Mouse (Mus musculus) T-cell, adult 2 months (primary cell): Measurements from ENCODE around the gene Stub1.
"Not testable (repeated sequence)": the region's sequence is repeated elsewhere in the genome, so short reads cannot be mapped to it uniquely, and the experiment has no call there.

ENCODE experiments used
- DNase-seq: peaks from one replicate; pipeline ENCODE4 v3.0.0; 2022; ENCODE audit warnings: low spot score

Gene Stub1

DNA sequence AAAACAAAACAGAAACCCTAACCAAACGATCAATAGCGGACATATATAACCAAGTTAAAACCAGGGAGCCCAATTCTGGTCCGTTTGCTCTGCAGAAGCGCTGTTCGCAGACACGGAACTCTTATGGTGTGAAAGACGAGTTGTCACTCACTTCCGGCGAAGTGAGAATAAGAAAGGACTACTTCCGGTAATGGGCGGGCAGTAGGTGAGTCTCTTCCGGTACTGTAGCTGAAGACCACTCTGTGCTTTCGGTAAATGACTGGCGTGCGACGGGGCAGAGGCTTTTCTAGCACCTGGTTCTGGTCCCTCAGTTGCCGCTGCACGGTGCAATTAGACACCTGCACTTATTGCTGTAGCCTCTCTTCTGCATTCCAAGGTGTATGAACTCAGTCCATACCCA, 9.8 kb downstream of the Stub1 start, which contains the start of gene Wdr24:
Gene Wdr24, plus strand, starts transcription at position 176 of the 400 bp plus-strand sequence.
- peak; percentile 82 for DNase-seq

DNA sequence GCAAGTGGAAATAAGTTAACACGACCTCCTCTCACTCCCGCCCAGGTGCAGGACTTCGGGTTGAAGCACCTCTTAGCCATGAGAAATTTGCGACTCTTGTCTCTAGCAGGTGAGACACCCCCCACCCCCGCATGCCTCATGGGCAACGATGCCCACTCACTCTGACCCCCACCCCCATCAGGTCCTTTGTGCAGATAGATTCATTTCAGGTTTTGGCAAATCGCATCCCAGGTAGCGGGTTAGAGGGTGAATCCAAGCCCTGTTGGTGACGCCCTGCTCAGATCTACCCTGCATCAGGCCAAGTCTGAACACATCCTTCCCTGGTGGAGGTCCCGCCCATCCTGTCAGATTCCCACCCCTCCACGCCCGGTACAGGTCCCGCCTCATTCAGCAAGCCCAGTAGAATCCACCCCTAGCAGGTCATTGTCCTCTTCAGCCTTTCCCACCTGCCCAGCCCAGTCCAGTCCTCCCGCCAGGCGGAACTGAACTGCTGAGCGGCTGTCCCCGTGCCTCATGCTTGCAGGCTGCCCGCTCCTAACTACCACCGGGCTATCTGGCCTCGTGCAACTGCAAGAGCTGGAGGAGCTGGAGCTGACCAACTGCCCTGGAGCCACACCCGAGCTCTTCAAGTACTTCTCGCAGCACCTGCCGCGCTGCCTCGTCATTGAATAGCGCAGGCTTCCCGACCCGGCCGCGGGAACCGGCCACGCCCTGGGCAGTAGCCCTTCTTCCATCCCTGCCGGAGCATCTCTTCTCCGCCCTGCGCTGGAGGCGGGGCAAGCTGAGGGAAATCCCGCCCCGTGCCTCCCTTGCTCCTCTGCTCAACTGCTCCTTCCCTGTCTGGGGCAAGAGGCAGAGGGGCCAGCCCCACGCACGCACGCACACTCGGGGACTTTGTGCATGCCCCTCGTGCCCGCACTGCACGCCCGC, 14.1 kb downstream of the Stub1 start:
- DNase-seq: no peak

DNA sequence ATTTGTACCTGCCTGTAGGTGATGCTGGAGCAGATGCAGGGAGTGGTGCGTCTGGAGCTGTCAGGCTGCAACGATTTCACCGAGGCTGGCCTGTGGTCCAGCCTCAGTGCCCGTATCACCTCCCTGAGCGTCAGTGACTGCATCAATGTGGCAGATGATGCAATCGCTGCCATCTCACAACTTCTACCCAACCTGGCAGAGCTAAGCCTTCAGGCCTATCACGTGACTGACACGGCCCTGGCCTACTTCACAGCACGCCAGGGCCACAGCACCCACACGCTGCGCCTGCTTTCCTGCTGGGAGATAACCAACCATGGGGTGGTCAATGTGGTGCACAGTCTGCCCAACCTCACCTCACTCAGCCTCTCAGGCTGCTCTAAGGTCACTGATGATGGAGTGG, 15.5 kb downstream of the Stub1 start:
- no peak for DNase-seq

DNA sequence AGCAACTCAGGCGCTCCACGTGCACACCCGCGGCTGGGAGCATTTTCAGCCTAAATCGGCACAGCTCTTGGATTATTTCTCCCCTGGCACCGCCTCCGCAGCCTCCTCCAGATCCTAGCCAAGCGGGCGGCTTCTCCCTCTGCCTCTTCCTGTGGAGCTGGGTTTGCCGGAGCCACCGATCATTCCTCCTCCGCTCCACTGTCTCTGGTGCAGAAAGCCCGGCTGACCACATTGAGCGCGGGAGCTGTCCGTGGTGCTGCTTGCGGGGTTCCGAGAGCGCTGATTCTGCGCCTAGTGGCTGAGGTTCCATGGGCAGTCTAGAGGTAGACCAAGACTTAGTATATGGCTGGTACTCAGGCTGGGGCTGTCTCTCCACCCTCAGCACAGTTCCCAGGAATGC, 19.7 kb downstream of the Stub1 start:
- DNase-seq: peak; percentile 69

DNA sequence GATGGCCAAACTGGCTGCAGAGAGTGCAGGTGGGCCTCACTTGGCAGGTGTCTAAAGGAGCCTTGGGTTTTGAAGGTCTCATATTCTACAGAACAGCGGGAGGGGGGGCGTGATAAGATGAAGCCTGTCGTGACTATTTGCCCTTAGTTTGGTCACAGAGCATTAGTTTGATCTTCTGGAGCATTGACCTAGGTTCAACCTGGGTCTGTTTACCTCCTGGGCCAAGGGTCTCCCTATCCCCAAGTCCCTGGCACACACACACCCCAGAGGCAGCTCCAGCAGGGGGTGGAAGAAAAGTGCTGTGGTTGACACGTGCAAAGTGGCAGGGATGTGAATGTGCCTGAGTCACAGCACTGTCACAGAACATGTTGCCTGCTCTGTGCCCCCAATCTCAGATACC, 22.3 kb downstream of the Stub1 start:
- DNase-seq: no peak

DNA sequence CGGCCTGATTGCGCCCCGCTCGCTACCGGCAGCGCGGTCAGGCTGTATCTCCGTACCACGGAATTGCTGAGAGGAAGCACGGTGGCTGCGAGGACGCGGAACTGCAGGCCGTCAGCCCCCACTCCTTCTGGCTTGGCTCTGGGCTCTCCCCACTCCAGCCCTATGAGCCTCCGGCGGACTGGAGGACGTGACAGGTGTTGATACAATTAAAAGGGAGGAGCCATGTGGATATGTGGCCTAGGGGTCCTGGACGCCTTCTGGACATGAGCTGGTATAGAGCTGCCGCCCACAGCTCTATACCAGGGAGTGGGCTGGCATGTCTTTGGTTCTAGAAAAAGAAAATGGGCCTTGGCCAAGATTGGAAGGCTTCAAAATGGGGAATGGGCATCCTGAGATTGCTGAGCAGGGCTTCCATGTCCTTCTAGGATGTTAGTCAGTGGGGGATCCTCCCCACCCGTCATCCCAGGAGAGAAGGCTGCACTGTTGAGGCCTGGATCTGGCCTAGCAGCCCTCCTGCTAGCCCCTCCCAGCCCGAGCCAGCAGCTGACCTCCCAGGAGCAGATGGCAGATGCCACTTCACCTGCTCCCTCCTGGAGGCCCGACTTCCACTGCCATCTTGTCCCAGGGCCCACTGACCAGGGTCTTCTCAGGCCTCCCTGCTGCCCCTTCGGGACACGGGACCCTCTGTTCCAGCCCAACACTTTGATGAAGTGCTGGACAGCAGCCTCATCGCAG, 23.4 kb downstream of the Stub1 start:
- DNase-seq: no peak

DNA sequence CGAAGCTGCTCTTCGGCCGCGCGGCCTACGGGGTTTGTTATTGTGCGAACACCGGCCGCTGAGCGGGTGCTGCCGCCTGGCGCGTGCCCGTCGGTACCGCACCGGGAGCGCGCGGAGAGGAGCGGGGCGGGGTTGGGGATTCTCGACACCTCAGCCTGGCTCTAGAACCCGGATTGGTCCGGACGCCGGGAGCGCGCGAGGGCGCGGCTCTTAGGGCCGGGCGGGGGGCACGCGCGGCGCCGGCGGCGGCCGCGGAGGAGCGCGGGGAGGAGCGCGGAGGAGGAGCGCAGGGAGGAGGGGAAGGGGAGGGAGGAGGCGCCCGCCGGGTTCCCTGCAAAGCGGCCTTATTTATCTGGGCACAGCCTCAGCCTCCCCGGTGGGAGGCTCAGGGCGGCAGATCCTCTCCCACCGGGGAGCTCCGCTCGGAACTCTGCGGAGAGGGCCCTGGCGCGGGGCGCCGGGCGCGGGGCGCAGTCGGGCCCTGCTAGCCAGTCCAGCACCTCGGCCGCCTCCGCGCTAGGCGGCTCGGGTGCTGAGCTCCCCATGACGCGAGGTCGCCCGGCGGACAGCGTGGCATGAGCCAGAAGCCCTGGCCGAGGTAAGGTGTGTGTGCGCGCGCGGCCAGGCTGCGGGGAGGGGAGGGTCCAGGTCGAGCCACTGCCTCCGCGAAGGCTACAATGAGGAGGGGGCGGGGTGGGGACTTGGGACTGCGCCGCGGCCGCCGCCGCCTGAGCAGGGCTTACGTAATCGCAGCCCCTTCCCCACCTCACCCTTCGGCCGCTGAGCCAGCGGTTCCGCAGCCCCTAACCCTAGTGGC, 24.2 kb downstream of the Stub1 start, which contains the start of gene Fbxl16:
Gene Fbxl16, plus strand, starts transcription at position 297 of the 817 bp plus-strand sequence.
- peak; percentile 23 for DNase-seq

DNA sequence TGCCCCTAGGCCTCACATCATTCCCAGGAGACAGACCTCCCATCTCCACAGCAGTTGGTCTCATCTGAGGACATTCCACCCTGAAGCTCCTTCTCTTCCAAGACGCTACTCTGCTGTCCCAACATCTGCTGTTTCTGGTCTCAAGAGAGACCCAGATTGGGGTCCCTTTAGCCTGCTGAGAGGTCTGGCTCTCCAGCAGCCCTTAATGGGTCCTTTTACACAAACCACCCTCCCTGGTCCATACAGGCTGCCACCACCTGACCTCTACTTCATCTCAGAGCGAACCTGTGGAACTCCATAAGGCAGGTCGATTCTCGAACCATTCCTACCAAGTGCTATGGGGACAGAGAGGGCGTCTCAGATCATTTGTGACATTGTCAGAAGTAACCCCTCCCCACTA, 25.2 kb downstream of the Stub1 start:
- no peak for DNase-seq

DNA sequence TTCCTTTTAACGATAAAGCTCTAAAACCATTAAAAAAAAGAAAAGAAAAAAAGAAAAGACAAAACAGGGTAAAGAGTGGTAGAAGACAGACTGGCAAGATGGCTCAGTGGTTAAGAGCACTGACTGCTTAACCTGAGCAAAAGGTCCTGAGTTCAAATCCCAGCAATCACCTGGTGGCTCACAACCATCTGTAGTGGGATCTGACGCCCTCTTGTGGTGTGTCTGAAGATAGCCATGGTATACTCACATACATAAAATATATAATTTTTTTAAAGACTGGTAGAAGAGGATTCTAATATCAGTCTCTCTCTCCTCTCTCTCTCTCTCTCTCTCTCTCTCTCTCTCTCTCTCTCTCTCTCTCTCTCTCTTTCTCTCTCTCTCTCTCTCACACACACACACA, 25.8 kb downstream of the Stub1 start:
- DNase-seq: not testable (repeated sequence)

DNA sequence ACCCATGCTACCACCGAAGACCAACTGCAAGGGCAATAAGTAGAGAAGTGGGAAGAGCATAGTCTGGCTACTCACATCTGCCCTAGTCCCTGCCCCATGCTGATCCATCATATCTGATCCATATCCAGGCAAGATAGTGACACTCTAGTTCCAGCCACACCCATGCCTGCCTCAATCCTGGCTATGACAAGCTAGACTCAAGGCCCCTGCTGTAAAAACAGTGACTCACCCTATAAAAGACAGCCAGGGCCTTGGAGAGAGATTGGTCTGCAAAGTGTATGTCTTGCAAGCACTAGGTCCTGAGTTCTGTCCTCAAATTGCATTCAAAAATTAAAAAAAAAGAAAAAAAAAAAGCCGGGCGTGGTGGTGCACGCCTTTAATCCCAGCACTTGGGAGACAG, 26.7 kb downstream of the Stub1 start:
- no peak for DNase-seq

DNA sequence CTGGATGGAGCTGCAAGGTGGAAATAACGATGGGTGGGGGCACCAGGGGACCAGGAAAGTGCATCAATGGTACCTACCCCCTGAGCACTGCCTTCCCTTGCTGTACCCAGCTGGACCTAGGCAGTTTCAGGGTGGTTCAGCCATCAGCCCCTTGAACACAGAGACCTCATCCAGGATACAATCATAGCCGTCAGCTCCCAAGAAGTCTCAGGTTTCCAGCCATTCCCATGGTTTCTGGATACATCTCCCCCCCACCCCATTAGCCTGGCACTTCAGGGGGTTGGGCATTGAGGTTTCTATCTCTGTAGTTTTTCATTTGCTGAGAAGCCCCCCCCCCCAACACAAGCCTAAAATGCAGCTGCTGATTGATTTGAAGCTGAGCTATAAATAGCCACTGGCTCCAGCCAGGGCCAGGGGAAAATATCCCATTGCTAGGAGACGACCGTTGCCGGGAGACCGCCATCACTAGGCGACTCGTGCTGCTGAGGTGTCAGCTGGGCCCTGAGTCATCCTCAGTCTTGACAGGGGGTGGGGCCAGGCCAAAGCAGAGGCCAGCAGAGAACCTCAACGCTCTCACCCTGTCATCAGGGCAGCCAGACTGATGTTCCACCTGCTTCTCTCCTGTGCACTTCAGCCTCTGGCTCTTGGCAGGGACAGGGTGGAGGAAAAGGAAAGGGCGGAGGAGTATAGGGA, 30.2 kb downstream of the Stub1 start:
- no peak for DNase-seq

DNA sequence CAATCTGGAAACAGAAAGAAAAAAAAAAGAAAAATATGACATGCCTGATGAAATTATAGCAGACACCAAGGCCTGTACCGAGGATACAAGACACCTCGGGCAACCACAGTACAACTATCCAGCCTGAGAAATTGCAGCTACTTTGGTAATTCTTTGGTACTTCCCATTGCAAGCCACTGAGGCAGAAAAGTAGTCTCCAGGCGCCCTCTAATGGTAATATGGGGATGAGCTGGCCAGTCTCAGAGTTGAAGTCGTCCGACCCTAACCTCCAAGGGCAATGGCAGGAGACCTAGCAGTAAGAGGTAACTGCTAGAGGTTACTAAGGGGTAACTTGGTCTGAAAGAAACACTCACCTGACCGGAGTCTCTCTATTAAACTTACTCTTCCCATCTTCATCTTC, 32.2 kb downstream of the Stub1 start:
- peak; percentile 82 for DNase-seq

DNA sequence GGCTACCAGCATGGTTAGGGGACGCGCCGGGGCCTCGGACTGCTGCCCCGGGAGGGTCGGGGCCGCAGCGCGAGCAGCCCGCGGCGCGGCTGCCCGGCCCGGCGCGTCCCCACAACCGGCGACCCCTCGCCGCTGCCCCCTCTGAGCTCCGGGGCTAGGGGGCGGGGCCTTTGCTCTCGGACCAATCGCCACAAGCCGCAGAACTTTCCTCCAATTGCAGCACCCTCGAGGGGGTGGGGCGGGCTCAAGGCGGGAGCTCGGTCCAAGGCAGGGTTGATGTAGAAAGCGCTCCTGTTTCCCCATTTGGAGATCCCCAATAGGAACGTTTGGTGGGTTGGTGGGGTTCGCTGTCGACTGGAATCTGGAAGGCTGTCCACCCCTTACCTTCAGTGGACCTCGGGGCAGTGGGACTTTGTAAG, 36.2 kb downstream of the Stub1 start, which contains the start of gene Metrn:
Gene Metrn, minus strand, starts transcription at position 186 of the 419 bp plus-strand sequence.
- peak; percentile 77 for DNase-seq

DNA sequence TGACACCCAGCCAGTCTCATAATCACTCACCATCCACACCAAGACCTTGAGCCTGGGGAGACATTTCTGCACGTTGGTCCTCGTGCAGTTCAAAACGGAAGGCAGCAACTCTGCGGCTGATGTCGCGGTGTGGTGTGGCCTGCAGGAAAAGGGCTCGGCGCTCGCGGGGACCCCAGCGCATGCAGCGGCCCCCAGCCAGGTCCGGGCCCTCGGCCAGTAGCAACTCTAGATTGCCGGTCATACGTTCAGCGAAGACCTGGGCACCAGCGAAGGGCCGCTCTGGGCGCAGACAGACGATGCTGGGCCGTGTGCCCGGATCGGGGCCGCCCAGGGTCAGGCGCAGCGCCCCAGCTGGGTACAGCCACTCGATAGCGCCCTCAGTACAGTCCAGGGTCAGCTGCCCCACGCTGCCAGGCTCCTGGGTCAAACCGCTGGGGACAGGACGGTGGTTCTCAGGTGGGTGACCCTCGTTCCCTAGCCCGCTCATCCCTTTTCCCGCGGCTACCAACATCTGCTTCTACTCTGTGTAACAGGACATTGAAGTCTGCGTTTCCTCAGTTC, 36.9 kb downstream of the Stub1 start:
- DNase-seq: no peak

DNA sequence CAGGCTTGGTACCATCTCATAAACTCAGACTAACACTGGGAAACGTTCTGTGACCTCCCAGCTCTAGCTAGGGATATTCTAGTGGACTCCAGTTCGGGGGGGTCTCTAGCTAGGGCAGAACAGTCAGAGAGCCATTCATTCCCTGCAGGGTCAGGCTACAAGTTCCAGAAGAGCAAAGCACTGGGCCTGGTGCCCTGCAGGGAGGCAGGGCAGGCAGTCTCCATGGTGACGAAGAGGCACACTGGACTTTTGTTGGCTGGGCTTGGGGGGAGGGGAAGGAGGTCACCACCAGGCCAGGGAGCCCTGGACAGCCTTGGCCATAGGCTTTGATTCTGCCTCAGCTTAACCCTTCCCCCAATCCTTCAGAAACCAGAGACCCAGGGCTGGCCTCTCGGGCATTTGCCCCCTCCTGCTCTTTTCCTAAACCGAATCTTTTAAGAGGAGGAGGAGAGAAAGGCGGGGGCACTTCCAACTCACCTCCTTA, 37.6 kb downstream of the Stub1 start, which contains the start of gene AC134908.4:
Gene AC134908.4, minus strand, starts transcription at position 51 of the 484 bp plus-strand sequence.
- DNase-seq: no peak

DNA sequence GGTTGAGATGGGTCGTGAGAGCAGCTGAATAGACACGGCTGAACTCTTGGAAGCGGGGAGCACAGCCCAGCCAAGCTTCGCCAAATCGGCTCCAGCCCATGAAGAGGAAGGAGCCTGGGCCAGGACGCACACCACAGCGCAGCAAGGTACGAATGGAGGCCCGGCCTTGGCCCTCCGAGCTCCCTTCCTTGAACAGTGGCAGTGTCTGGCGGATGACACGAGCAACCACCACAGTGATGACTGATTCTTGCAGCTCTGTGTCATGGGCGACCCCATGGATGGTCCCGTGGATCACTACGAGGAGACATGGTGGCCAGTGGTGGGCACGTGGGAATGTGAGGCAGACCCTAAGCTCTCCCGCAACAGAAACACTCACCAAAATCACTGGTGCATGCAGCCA, 38.2 kb downstream of the Stub1 start:
- no peak for DNase-seq

DNA sequence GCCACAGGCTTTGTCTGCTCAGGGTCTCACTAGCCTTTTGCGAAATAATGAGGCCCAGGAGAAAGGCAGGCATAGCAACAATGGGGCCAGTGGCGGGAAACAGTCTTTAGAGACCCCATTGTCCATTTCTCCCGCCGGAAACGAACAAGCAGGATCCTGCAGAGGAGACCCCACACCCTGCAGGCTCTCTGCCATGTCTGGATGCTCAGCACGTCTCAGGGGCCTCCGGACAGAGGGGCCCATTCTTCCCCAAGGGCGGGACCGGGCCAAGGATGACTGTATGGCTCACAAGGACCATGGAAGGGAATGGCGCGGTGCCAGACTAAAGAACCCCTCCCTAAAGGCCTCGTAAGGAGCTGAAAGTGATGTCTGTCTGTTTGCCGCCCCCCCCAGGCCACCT, 39.0 kb downstream of the Stub1 start:
- no peak for DNase-seq

DNA sequence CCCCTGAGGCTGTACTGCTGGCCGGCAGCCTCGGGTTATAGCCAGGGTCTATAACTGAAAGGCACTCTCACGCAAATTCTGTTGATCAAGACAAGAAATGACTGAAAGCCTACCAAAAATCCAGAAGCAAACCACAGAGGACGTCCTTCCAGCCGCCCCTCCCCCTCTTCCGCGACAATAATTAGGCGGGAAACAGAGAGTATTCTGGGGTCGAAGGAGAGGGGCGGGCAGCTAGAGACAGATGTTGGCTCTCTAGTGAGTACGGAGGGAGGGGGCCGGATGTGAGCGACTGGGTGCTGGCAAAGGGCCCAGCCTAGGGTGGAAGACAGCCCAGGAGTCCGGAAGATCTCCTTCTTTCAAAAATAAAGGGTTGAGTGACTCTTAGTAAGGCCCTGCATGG, 40.6 kb downstream of the Stub1 start, which contains the start of gene Fam173a:
Gene Fam173a, minus strand, starts transcription at position 287 of the 400 bp plus-strand sequence.
- DNase-seq: peak; percentile 83

DNA sequence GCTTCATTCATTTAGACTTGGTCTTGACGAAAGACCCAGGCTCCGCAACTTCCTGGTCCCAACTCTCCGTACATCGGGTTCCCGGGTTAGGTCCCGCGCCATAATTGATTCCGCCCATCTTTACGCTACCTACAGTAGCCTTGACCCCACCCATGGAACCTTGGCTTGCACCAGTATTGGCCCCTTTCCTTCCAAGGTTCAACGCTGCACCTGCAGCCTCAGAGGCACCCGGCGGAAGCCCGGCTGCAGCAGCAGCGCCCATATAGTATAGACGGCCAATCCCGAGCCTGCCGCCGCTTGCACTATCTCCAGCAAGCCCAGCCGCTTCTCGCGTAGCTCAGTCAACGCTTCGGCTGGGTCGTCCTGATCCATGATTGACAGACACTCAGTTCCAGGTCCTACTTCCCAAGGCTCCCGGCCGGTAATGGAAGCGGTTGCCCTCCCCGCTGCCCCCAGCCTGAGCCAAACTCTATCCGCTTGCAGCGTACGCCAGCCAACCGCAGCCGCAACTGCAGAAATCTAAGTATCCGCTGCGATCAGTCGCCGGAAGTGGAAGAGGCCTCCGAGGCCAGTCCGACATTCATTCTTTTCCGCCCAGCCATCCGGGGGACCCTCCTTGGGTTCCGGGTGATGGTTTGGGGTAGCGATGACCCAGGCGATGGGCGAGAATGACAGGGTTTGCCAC, 41.2 kb downstream of the Stub1 start:
- DNase-seq: peak; percentile 85

DNA sequence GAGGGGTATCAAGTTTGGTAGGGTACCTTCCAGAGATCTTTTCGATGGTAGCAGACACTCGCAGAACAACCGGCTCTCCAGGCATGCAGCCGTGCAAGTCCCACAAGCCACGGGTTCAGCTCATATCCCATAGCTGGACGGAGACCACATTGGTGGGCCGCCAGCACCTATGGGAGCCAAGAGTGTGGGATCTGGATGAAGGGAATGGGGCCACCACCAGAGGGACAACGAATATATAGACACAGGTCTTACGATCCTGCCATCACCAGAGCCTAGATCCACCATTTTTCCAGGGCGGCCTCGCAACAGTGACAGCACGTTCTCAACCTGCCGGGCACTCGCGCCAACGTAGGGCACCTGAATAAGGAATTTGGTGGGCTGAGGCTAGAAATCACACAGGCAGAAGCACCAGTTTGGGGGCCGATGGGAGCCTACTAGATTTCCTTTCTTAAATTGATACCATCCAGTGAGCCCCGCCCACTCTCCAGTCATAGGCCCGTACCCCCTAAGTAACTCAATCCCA, 41.8 kb downstream of the Stub1 start:
- DNase-seq: no peak
